In the genomic region with DNA sequence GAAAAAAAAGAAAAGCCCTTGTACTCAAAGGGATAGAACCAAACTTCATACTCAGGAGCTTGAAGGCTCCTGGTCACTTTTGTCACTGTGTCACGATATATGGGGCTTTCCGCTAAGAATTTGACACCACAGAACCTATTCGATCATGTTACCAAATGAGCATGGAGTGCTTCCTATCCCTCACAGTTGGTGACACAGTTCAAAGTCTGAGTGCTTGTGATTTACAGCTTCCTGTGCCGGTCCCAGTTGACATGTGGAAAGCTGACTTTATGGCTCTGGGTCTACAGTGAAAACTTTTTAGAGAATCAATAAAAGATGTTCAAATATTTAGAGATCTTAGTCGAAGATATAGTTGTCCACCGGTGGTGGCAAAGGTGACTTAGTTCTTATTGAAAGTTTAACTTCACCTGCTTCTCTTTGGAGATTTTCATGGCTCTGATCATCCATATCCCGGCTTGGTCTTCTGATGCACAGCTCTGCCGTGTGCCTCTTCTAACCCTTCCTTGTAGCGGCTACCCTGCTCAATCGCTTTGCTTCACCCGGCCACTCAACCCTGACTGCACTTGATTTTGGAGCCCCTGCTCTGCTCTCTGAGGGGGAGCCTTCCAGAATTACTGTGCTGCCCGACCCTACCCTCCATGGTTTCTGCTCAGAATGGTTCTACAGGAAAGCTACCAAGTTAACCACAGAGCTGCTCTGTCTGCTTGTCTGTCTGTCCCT, we compare ENCODE assay signal across 23 mouse cellular contexts. TPM values are rescaled to one million over a fixed set of nuclear protein-coding genes. Genes with fewer than 3 reads are reported as not detected.
DNase-seq lines count a peak whose midpoint lies in the region; ATAC-seq and TF ChIP-seq lines count a peak whose summit lies in the region.
"Had no signal": no experiment of that assay in that cellular context is flagged by ENCODE, and none has a peak within 500 bp of the region (broad histone marks: within the 10 kb centered on the region; RNA-seq: fewer than 3 reads in every experiment).

No protein-coding gene starts in this region.

- ATAC-seq in kidney, embryonic 14.5 days (ENCODE audit: low FRiP score, low TSS enrichment), result peak; percentile 56; the same call in 1 of the 2 replicates
- peak; percentile 55; the same call in 1 of the 2 replicates for ATAC-seq in liver, embryonic 16.5 days (ENCODE audit: low read depth)
- ATAC-seq in liver, embryonic 11.5 days (replicated peaks; ENCODE audit: low FRiP score), result no peak
- ATAC-seq in common myeloid progenitor, adult 5-6 weeks (replicated peaks; ENCODE audit: low read depth, poor library complexity, severe bottlenecking), result 0 out of 2 replicates have a peak, but pooled peaks have one; percentile 20
- ATAC-seq in intestine, embryonic 16.5 days, result peak; percentile 84
- ATAC-seq: forebrain, embryonic 13.5 days had no signal

- H3K79me2 ChIP-seq in heart, adult 2 months (replicated peaks; ENCODE audit: control insufficient read depth, insufficient read depth, low read length), result no peaks in the 10 kb centered on the region

- no peaks in the 10 kb centered on the region for H3K4me1 ChIP-seq in kidney, embryonic 14.5 days (ENCODE audit: control insufficient read depth, insufficient read depth, low read length)
- peaks cover 2% of the 10 kb centered on the region; the same call in 1 of the 2 replicates for H3K4me1 ChIP-seq in liver, embryonic 16.5 days (ENCODE audit: control insufficient read depth, low read depth, low read length)
- H3K4me1 ChIP-seq in liver, embryonic 11.5 days (replicated peaks; ENCODE audit: control insufficient read depth, insufficient read depth, low read length), result peaks cover 15% of the 10 kb centered on the region
- H3K4me1 ChIP-seq in intestine, embryonic 16.5 days (ENCODE audit: control insufficient read depth, insufficient read depth, low read length), result no peaks in the 10 kb centered on the region
- peaks cover 1% of the 10 kb centered on the region; the same call in 1 of the 2 replicates for H3K4me1 ChIP-seq in heart, adult 2 months (ENCODE audit: control insufficient read depth, insufficient read depth, low read length)
- H3K4me1 ChIP-seq: forebrain, embryonic 13.5 days; lung, embryonic 15.5 days; stomach, embryonic 15.5 days had no signal

- H3K36me3 ChIP-seq in kidney, embryonic 14.5 days (ENCODE audit: control insufficient read depth, insufficient read depth, low read length), result no peaks in the 10 kb centered on the region
- H3K36me3 ChIP-seq in liver, embryonic 16.5 days (ENCODE audit: control insufficient read depth, insufficient read depth), result no peaks in the 10 kb centered on the region
- H3K36me3 ChIP-seq in liver, embryonic 11.5 days (ENCODE audit: control insufficient read depth, insufficient read depth, low read length), result no peaks in the 10 kb centered on the region
- H3K36me3 ChIP-seq in intestine, embryonic 16.5 days (ENCODE audit: control insufficient read depth, insufficient read depth, low read length), result no peaks in the 10 kb centered on the region
- H3K36me3 ChIP-seq in heart, adult 2 months (ENCODE audit: control insufficient read depth, insufficient read depth, low read length), result peaks cover 3% of the 10 kb centered on the region; the same call in 1 of the 2 replicates
- H3K36me3 ChIP-seq: lung, embryonic 15.5 days had no signal

- no peaks in the 10 kb centered on the region for H3K27me3 ChIP-seq in kidney, embryonic 14.5 days (ENCODE audit: control insufficient read depth, insufficient read depth, low read length)
- H3K27me3 ChIP-seq in liver, embryonic 16.5 days (ENCODE audit: control insufficient read depth, insufficient read depth, low read depth, low read length), result no peaks in the 10 kb centered on the region
- H3K27me3 ChIP-seq in liver, embryonic 11.5 days (replicated peaks; ENCODE audit: control insufficient read depth, insufficient read depth, low read length), result no peaks in the 10 kb centered on the region
- no peaks in the 10 kb centered on the region for H3K27me3 ChIP-seq in intestine, embryonic 16.5 days (replicated peaks; ENCODE audit: control insufficient read depth, insufficient read depth, low read length)
- no peaks in the 10 kb centered on the region for H3K27me3 ChIP-seq in heart, adult 2 months (ENCODE audit: control insufficient read depth, insufficient read depth, low read length)
- H3K27me3 ChIP-seq: forebrain, embryonic 13.5 days; heart, embryonic 12.5 days; lung, embryonic 15.5 days; stomach, embryonic 15.5 days had no signal

- H3K27ac ChIP-seq in kidney, embryonic 14.5 days (ENCODE audit: low read depth, low read length), result no peak overlapping the region
- no peak overlapping the region for H3K27ac ChIP-seq in liver, embryonic 16.5 days (ENCODE audit: low read length)
- no peak overlapping the region for H3K27ac ChIP-seq in liver, embryonic 11.5 days (ENCODE audit: low read depth, low read length)
- H3K27ac ChIP-seq in intestine, embryonic 16.5 days (ENCODE audit: low read length), result no peak overlapping the region
- H3K27ac ChIP-seq in heart, adult 2 months, result no peak overlapping the region
- H3K27ac ChIP-seq: forebrain, embryonic 13.5 days; hindbrain, embryonic 14.5 days; lung, embryonic 15.5 days; stomach, embryonic 15.5 days had no signal

- 36% methylated on average over 12 of the region's 12 CpGs for WGBS in kidney, embryonic 14.5 days
- WGBS in liver, embryonic 16.5 days (ENCODE audit: insufficient replicate concordance), result 43% methylated on average over 12 of the region's 12 CpGs
- WGBS in liver, embryonic 11.5 days, result 77% methylated on average over 12 of the region's 12 CpGs
- WGBS in intestine, embryonic 16.5 days, result 66% methylated on average over 12 of the region's 12 CpGs
- WGBS in heart, adult 2 months, result 90% methylated on average over 12 of the region's 12 CpGs

- no peak overlapping the region for H3K4me2 ChIP-seq in kidney, embryonic 14.5 days (replicated peaks; ENCODE audit: low read depth, low read length)
- H3K4me2 ChIP-seq in liver, embryonic 16.5 days (ENCODE audit: low read depth, low read length), result no peak overlapping the region
- H3K4me2 ChIP-seq in liver, embryonic 11.5 days, result no peak overlapping the region
- no peak overlapping the region for H3K4me2 ChIP-seq in intestine, embryonic 16.5 days (ENCODE audit: low read depth, low read length)
- H3K4me2 ChIP-seq: forebrain, embryonic 13.5 days; heart, embryonic 12.5 days; hindbrain, embryonic 14.5 days; lung, embryonic 15.5 days; stomach, embryonic 15.5 days had no signal

- DNase-seq in kidney, postnatal 25 days, result no peak
- no peak for DNase-seq in liver, embryonic 11.5 days (ENCODE audit: low spot score)
- DNase-seq in ovary, postnatal 36 days (ENCODE audit: low spot score), result no peak
- DNase-seq in heart, adult 2 months, result no peak
- DNase-seq: adrenal gland, adult 8-10 months; cerebellum, adult 2 months; cerebellum, postnatal 14 days; gastrocnemius, postnatal 25 days; heart, adult 18-20 months; heart, postnatal 4 days; kidney, adult 9 months; midbrain, embryonic 14.5 days; right cerebral cortex, postnatal 4 days had no signal

- no peak overlapping the region for H3K9ac ChIP-seq in kidney, embryonic 14.5 days (ENCODE audit: low read depth, low read length)
- H3K9ac ChIP-seq in liver, embryonic 16.5 days (ENCODE audit: low read depth, low read length), result no peak overlapping the region
- no peak overlapping the region for H3K9ac ChIP-seq in liver, embryonic 11.5 days (ENCODE audit: low read depth, low read length)
- no peak overlapping the region for H3K9ac ChIP-seq in intestine, embryonic 16.5 days (ENCODE audit: low read depth, low read length)
- H3K9ac ChIP-seq in heart, adult 2 months (ENCODE audit: low read depth, low read length), result no peak overlapping the region
- H3K9ac ChIP-seq: forebrain, embryonic 13.5 days; heart, embryonic 12.5 days; hindbrain, embryonic 14.5 days; lung, embryonic 15.5 days; stomach, embryonic 15.5 days had no signal

- no peak for TF ChIP-seq POLR2A in heart, adult 2 months (IDR thresholded peaks at IDR 0.05; ENCODE audit: insufficient read depth, low read depth, low read length)

- H3K4me3 ChIP-seq in kidney, embryonic 14.5 days (ENCODE audit: low read length), result no peak overlapping the region
- no peak overlapping the region for H3K4me3 ChIP-seq in liver, embryonic 16.5 days (ENCODE audit: low read depth, low read length)
- no peak overlapping the region for H3K4me3 ChIP-seq in liver, embryonic 11.5 days (ENCODE audit: low read depth, low read length)
- H3K4me3 ChIP-seq in intestine, embryonic 16.5 days (ENCODE audit: low read length), result no peak overlapping the region
- no peak overlapping the region for H3K4me3 ChIP-seq in heart, adult 2 months
- H3K4me3 ChIP-seq: forebrain, embryonic 13.5 days; heart, embryonic 12.5 days; lung, embryonic 15.5 days; stomach, embryonic 15.5 days had no signal

- TF ChIP-seq EP300 in heart, adult 2 months (IDR thresholded peaks at IDR 0.05; ENCODE audit: insufficient read depth, low read depth, low read length), result no peak

- intact Hi-C loops in heart, adult 2 months (cut with DNase I), result no loop called here

- H3K9me3 ChIP-seq in kidney, embryonic 14.5 days (ENCODE audit: control insufficient read depth, low read length), result no peaks in the 10 kb centered on the region
- H3K9me3 ChIP-seq in liver, embryonic 16.5 days (replicated peaks; ENCODE audit: control insufficient read depth, low read length), result no peaks in the 10 kb centered on the region
- no peaks in the 10 kb centered on the region for H3K9me3 ChIP-seq in liver, embryonic 11.5 days (ENCODE audit: control insufficient read depth, low read length)
- H3K9me3 ChIP-seq in intestine, embryonic 16.5 days (ENCODE audit: control insufficient read depth, low read length), result no peaks in the 10 kb centered on the region
- H3K9me3 ChIP-seq: forebrain, embryonic 13.5 days; G1E; heart, embryonic 12.5 days; lung, embryonic 15.5 days; stomach, embryonic 15.5 days had no signal

- no peak for TF ChIP-seq CTCF in heart, adult 2 months (IDR thresholded peaks at IDR 0.05)

RNA-seq across cellular contexts. Expression of gene Map7, which starts 15.2 kb away (rescaled TPM):
- polyA plus RNA-seq in kidney, embryonic 14.5 days (2014; fragmentation: Nextera tagmentation; extraction: Ambion mirVana), result 12.6 and 19.6 TPM in 2 replicates
- polyA plus RNA-seq in liver, embryonic 16.5 days (2015; fragmentation: Nextera tagmentation; extraction: Ambion mirVana), result 4.9 and 5.3 TPM in 2 replicates
- polyA plus RNA-seq in liver, embryonic 11.5 days (2014; fragmentation: Nextera tagmentation; extraction: Ambion mirVana), result 6.4 and 7.2 TPM in 2 replicates
- total RNA-seq in common myeloid progenitor, adult 5-6 weeks (2017), result 47.9 and 49.1 TPM in 2 replicates
- polyA plus RNA-seq in intestine, embryonic 16.5 days (2015; fragmentation: Nextera tagmentation; extraction: Ambion mirVana), result 44.7 and 50.3 TPM in 2 replicates
- total RNA-seq in heart, adult 2 months (2021), result 10 to 100 TPM; 17.9 to 19.3 TPM
- 5.8 and 6.6 TPM in 2 replicates for polyA plus RNA-seq in heart, adult 2 months (2012; rRNA removed)
